Mouse (Mus musculus): ENCODE measurements around the gene Mrtfa.

- TF ChIP-seq CTCF (IDR thresholded peaks at IDR 0.05; ENCODE audit: control insufficient read depth, insufficient read depth, low read length): no peak
- TF ChIP-seq POLR2A (IDR thresholded peaks at IDR 0.05; ENCODE audit: borderline replicate concordance, control insufficient read depth, low read depth, low read length): no peak
Observed at GRCm38 (mm10) chr15:81179523-81179922, 11.0 kb downstream of the Mrtfa start.
